Mouse (Mus musculus) liver, postnatal 0 days (tissue): ENCODE data around the gene Ptpre. TPM values are rescaled to one million over a fixed set of nuclear protein-coding genes. Genes with fewer than 3 reads are reported as not detected.
A peak's percentile ranks its signal among the peaks of the same experiment; 100 is the strongest.

Experiments
- ATAC-seq: fragments of 200-750 bp; cut with Nextera tagmentation; 2 replicates; pipeline ENCODE4 v1.8.0; 2017; ENCODE audit warnings: mild to moderate bottlenecking, moderate library complexity
- DNase-seq: peaks from one replicate; pipeline ENCODE4 v3.0.0-alpha.2; 2016
- H3K27ac ChIP-seq: fragments of 300-500 bp; sonication (generic); 2 replicates; pipeline ENCODE4 v1.5.1; 2014; ENCODE audit warnings: antibody characterized with exemption, moderate library complexity, mild to moderate bottlenecking, low read depth
- H3K27me3 ChIP-seq: fragments of 300-500 bp; sonication (generic); 2 replicates; pipeline ENCODE4 v1.6.1; 2014; ENCODE audit warnings: low read length, control low read depth, mixed read lengths; ENCODE audit not compliant: insufficient read depth
- H3K36me3 ChIP-seq: fragments of 300-500 bp; sonication (generic); replicated peaks from 2 replicates; pipeline ENCODE4 v1.6.1; 2014; ENCODE audit warnings: mild to moderate bottlenecking, control low read depth, low read length, moderate library complexity, mixed read lengths; ENCODE audit not compliant: insufficient read depth
- H3K4me1 ChIP-seq: fragments of 300-500 bp; sonication (generic); 2 replicates; pipeline ENCODE4 v1.6.1; 2014; ENCODE audit warnings: antibody characterized with exemption, mild to moderate bottlenecking, control low read depth; ENCODE audit not compliant: insufficient read depth
- H3K4me2 ChIP-seq: fragments of 300-500 bp; sonication (generic); 2 replicates; pipeline ENCODE4 v1.6.1; 2014; ENCODE audit warnings: low read depth, mild to moderate bottlenecking, low read length, moderate library complexity, mixed read lengths
- H3K4me3 ChIP-seq: fragments of 300-500 bp; sonication (generic); 2 replicates; pipeline ENCODE4 v1.5.1; 2014; ENCODE audit warnings: low read depth, low read length
- H3K9ac ChIP-seq: fragments of 300-500 bp; sonication (generic); replicated peaks from 2 replicates; pipeline ENCODE4 v1.6.1; 2014; ENCODE audit warnings: mild to moderate bottlenecking, moderate library complexity
- H3K9me3 ChIP-seq: fragments of 300-500 bp; sonication (generic); 2 replicates; pipeline ENCODE4 v1.6.1; 2016; ENCODE audit warnings: mild to moderate bottlenecking, control low read depth, low read length, mixed read lengths
- CTCF ChIP-seq: sonication (generic); IDR thresholded peaks from 2 replicates; pipeline ENCODE4 v1.5.1; 2016; ENCODE audit warnings: antibody characterized with exemption, low read depth
- EP300 ChIP-seq: IDR thresholded peaks from 2 replicates; pipeline ENCODE4 v1.6.1; 2016; ENCODE audit warnings: antibody characterized with exemption, low read depth, mild to moderate bottlenecking
- WGBS: fragments of 180-500 bp; shearing (Covaris S2); extraction: QIAGEN DNeasy Blood & Tissue Kit; methylation state at CpG from one replicate; pipeline ENCODE4 v1.1.7; 2014; ENCODE audit not compliant: insufficient replicate concordance; 5-methylcytosine and 5-hydroxymethylcytosine counted together
- polyA plus RNA-seq: library from polyadenylated mRNA; unstranded; fragments of >200 nt; fragmentation: Nextera tagmentation; extraction: Ambion mirVana; gene quantifications from 2 replicates; pipeline ENCODE4 v1.2.1, GENCODE M21; 2015

Ptpre gene
- polyA plus RNA-seq, 1 experiment from 2014 or later, result 3.9 TPM

DNA sequence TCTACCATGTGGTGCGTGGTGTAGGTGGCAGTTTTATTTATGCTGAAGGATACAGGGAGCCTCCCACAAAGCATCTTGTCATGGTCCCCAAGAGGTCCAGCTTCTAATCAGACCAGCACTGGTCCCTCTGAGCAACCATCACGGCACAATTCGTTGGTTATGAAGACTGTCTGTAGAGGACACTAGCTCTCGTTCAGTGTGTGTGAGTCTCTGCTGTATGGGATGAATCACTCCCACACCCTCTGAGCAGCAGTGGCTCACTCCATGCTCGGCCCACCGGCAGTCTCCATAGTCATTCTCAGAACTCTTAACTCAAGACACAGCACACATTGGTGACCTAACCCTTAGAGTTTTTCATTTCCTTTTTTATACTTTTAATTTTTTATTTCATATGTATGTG is 117.0 kb downstream of the Ptpre start:
- H3K36me3 ChIP-seq, result no peaks in the 10 kb centered on the region
- no peak overlapping the region for H3K27ac ChIP-seq
- H3K4me3 ChIP-seq, result no peak overlapping the region
- 67% methylated on average over 6 of the region's 6 CpGs for WGBS
- no peak overlapping the region for H3K9ac ChIP-seq
- H3K4me1 ChIP-seq, result peaks cover 9% of the 10 kb centered on the region
- DNase-seq (no peak), ATAC-seq (no peak)
- peak overlapping the region; percentile 62; the same call in 1 of the 2 replicates for H3K4me2 ChIP-seq
- no peaks in the 10 kb centered on the region for H3K27me3 ChIP-seq
- TF ChIP-seq CTCF (no peak), EP300 (no peak)
- no peaks in the 10 kb centered on the region for H3K9me3 ChIP-seq

DNA sequence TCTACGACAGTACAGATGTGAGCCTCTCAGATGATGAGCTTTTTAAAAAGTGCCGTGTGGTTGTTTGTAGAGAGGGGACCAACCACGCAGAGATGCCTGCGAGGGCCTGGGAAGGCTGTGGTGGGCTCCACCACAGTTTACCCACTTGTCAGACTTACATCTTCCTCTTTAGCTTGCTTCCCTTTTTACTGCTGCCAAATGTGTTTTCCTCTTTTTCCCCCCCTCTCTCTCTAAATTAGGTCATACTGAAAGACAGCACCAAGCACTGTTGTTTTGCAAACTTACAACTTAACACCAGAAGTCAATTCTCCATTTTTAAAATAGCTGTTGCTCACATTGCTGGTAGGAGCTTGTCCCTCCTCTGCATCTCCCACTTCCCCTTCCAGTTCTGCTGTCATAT is 117.8 kb downstream of the Ptpre start:
- WGBS, result 42% methylated on average over 4 of the region's 4 CpGs
- Histone ChIP-seq H3K4me1 (peaks cover 10% of the 10 kb centered on the region), H3K9me3 (no peaks in the 10 kb centered on the region), H3K36me3 (no peaks in the 10 kb centered on the region), H3K4me2 (peak overlapping the region; percentile 38), H3K4me3 (no peak overlapping the region), H3K27ac (peak overlapping the region; percentile 60), H3K27me3 (no peaks in the 10 kb centered on the region), H3K9ac (no peak overlapping the region)
- 0 out of 2 replicates have a peak, but pooled peaks have one; percentile 7 for ATAC-seq
- no peak for DNase-seq
- TF ChIP-seq CTCF (no peak), EP300 (no peak)

DNA sequence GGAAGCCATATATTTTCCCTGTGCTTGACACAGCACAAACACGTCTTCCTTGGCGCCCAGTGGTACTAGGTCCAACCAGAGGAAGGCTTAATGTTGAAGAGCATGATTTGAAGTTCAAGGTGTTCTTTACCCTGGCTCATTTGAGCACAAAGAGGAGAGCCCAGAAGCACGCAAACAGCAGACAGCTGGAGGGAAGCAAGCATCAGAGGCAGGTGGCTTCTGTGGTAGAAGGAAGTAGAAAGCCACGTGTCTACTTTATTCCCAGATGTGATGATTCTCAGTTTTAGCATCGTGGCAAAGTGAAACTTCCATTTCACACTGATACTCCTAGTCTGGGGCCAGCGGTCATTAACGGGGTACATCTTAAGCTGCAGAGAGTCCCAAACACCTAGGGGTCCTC is 120.9 kb downstream of the Ptpre start:
- H3K36me3 ChIP-seq, result no peaks in the 10 kb centered on the region
- no peaks in the 10 kb centered on the region for H3K27me3 ChIP-seq
- 62% methylated on average over 7 of the region's 7 CpGs for WGBS
- H3K4me1 ChIP-seq, result peaks cover 7% of the 10 kb centered on the region
- H3K9ac ChIP-seq, result no peak overlapping the region
- no peak overlapping the region for H3K27ac ChIP-seq
- H3K4me3 ChIP-seq, result no peak overlapping the region
- no peak overlapping the region for H3K4me2 ChIP-seq
- DNase-seq, result no peak
- no peaks in the 10 kb centered on the region for H3K9me3 ChIP-seq
- TF ChIP-seq EP300 (no peak), CTCF (no peak)
- ATAC-seq, result no peak

DNA sequence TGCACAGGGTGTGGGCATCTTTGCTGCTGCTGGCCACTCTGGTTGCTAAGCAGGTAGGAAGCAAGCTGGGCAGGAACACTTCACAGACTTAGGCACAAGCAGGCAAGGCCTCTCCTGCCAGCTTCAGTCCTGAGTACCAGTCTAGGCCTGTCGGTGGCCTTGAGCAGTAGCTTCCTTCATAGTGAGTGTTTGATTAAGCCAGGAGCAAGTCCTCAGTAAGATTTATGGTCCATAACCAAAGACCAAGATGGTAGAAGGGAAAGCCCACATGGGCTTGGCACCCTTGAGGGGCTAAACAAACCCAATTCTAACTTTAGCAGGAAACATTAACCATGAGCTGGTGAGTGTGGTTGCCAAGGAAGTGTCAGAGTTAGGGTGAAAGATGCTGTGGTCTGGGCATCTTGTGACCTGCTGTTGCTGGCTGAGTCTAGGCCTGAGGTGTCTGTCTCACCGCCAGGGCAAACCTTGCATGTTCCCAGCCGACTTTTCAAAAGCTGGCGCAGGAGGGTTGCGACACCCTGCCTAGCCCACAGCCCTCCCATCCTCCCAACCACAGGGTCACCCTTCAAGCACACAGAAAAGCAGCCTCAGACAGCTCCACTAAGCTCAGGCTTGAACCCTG is 122.1 kb downstream of the Ptpre start:
- H3K9me3 ChIP-seq, result no peaks in the 10 kb centered on the region
- H3K36me3 ChIP-seq, result no peaks in the 10 kb centered on the region
- H3K4me3 ChIP-seq, result no peak overlapping the region
- no peaks in the 10 kb centered on the region for H3K27me3 ChIP-seq
- H3K4me2 ChIP-seq, result no peak overlapping the region
- H3K9ac ChIP-seq, result no peak overlapping the region
- H3K4me1 ChIP-seq, result peaks cover 7% of the 10 kb centered on the region
- H3K27ac ChIP-seq, result no peak overlapping the region
- 49% methylated on average over 5 of the region's 5 CpGs for WGBS
- ATAC-seq (no peak), DNase-seq (peak; percentile 28)
- TF ChIP-seq EP300, result no peak
- TF ChIP-seq CTCF, result no peak

DNA sequence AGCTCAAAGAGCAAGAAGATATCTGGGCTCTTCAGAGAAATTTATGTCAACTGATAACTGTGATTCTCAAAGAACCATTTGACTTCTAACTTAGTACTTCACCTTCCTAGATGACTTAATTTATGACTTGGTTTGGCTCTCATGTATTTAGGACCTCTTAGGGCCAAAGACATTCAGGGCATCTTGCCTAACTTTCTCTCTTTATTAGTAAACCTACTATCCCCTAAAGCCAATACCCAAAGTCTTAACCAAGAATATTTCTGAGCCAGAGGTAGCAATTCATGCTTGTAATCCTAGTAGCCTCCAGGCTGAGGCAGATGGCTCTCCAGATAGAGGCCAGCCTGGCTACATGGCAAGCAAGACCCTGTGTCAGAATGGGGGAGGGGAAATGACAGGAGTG is 123.0 kb downstream of the Ptpre start:
- no peak for ATAC-seq
- Histone ChIP-seq H3K4me1 (peaks cover 7% of the 10 kb centered on the region), H3K27me3 (no peaks in the 10 kb centered on the region), H3K4me3 (no peak overlapping the region), H3K4me2 (no peak overlapping the region), H3K36me3 (no peaks in the 10 kb centered on the region; the same call in 1 of the 2 replicates), H3K9me3 (no peaks in the 10 kb centered on the region), H3K9ac (no peak overlapping the region), H3K27ac (no peak overlapping the region)
- no peak for DNase-seq
- TF ChIP-seq EP300 (no peak), CTCF (no peak)

DNA sequence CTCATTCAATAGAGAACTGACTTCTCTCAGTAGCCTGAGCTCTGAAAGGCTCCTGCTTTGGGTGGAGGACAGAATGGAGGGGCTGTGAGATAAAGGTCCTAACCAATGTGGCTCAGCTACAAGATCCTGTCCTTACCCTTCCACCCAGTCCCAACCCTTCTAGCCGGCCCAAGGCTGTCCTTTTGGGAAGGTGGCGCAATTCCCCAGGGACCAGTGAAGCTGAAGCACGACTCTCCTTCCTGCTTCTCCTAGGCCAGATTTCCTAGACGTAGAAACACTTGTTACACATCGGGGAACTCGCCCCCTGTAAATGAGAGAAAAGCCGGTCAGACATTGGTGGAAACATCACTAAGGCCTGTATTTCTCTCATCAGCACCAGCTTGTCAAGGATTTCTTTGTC is 126.9 kb downstream of the Ptpre start:
- Histone ChIP-seq H3K27me3 (no peaks in the 10 kb centered on the region), H3K4me3 (no peak overlapping the region), H3K36me3 (no peaks in the 10 kb centered on the region; the same call in 1 of the 2 replicates), H3K27ac (no peak overlapping the region), H3K9me3 (no peaks in the 10 kb centered on the region), H3K4me2 (no peak overlapping the region), H3K9ac (no peak overlapping the region), H3K4me1 (peaks cover 2% of the 10 kb centered on the region)
- TF ChIP-seq CTCF (no peak), EP300 (no peak)
- no peak for DNase-seq
- 68% methylated on average over 7 of the region's 7 CpGs for whole genome bisulfite sequencing
- no peak for ATAC-seq
